Mouse (Mus musculus) liver, embryonic 14.5 days (tissue): Measurements from ENCODE around the gene Col16a1. TPM values are rescaled to one million over a fixed set of nuclear protein-coding genes. Genes with fewer than 3 reads are reported as not detected.

Source experiments
- ATAC-seq: fragments of 200-750 bp; cut with Nextera tagmentation; 2 replicates; pipeline ENCODE4 v1.8.0; 2017; ENCODE audit warnings: moderate number of reproducible peaks, mild to moderate bottlenecking, moderate library complexity; ENCODE audit not compliant: insufficient read depth
- DNase-seq, 3 experiments: peaks; one replicate each; pipeline ENCODE4 v3.0.0-alpha.2; 2012 to 2013; ENCODE audit warnings: low read depth in 3 of 3, low spot score in 3 of 3
- H3K27ac ChIP-seq: fragments of 300-500 bp; sonication (generic); 2 replicates; pipeline ENCODE4 v1.5.1; 2014; ENCODE audit warnings: moderate library complexity, mild to moderate bottlenecking, control low read depth, inconsistent platforms
- H3K27me3 ChIP-seq: fragments of 300-500 bp; sonication (generic); 2 replicates; pipeline ENCODE4 v1.6.1; 2014; ENCODE audit warnings: mild to moderate bottlenecking, low read length, moderate library complexity; ENCODE audit not compliant: control insufficient read depth, insufficient read depth
- H3K36me3 ChIP-seq: fragments of 300-500 bp; sonication (generic); replicated peaks from 2 replicates; pipeline ENCODE4 v1.6.1; 2014; ENCODE audit warnings: low read depth; ENCODE audit not compliant: control insufficient read depth, insufficient read depth
- H3K4me1 ChIP-seq, 2 experiments: fragments of 200-500 bp in 1 of 2; fragments of 300-500 bp in 1 of 2; sonication (generic) in 1 of 2; replicated peaks; 2 replicates each; pipeline ENCODE4 v1.6.1; 2012 to 2014; ENCODE audit warnings: antibody characterized with exemption in 1 of 2, inconsistent platforms in 1 of 2, low read length in 1 of 2; ENCODE audit not compliant: control insufficient read depth in 2 of 2, insufficient read depth in 2 of 2
- H3K4me2 ChIP-seq: fragments of 300-500 bp; sonication (generic); 2 replicates; pipeline ENCODE4 v1.6.1; 2014; ENCODE audit warnings: low read depth, mild to moderate bottlenecking, control low read depth, moderate library complexity
- H3K4me3 ChIP-seq, 2 experiments: fragments of 200-500 bp in 1 of 2; fragments of 300-500 bp in 1 of 2; sonication (generic) in 1 of 2; 2 replicates each; pipeline ENCODE4 v1.5.1; 2012 to 2014; ENCODE audit warnings: low read depth in 2 of 2, low read length in 2 of 2, mild to moderate bottlenecking in 2 of 2, control low read depth in 1 of 2, inconsistent platforms in 1 of 2, moderate library complexity in 1 of 2; ENCODE audit not compliant: insufficient read depth in 1 of 2
- H3K9ac ChIP-seq: fragments of 300-500 bp; sonication (generic); replicated peaks from 2 replicates; pipeline ENCODE4 v1.6.1; 2014; ENCODE audit warnings: mild to moderate bottlenecking, control low read depth, moderate library complexity
- H3K9me3 ChIP-seq: fragments of 300-500 bp; sonication (generic); 2 replicates; pipeline ENCODE4 v1.6.1; 2016; ENCODE audit warnings: low read length, mixed read lengths; ENCODE audit not compliant: control insufficient read depth
- CTCF ChIP-seq: IDR thresholded peaks from 2 replicates; pipeline ENCODE4 v1.5.1; 2016; ENCODE audit warnings: antibody characterized with exemption, low read depth, control low read depth
- EP300 ChIP-seq: IDR thresholded peaks from 2 replicates; pipeline ENCODE4 v1.6.1; 2016; ENCODE audit warnings: antibody characterized with exemption, low read depth
- WGBS: fragments of 180-500 bp; shearing (Covaris S2); extraction: QIAGEN DNeasy Blood & Tissue Kit; methylation state at CpG from one replicate; pipeline ENCODE4 v1.1.7; 2014; ENCODE audit not compliant: insufficient replicate concordance; 5-methylcytosine and 5-hydroxymethylcytosine counted together
- polyA plus RNA-seq, 2 experiments: library from polyadenylated mRNA; depleted of rRNA in 1 of 2; stranded (reverse) in 1 of 2; unstranded in 1 of 2; fragments of >200 nt; fragmentation: Nextera tagmentation in 1 of 2; extraction: Ambion mirVana in 1 of 2; gene quantifications; 2 replicates each; pipeline versions ENCODE4 v1.2.1 to v1.2.3; 2012 to 2014

The Col16a1 gene
- polyA plus RNA-seq, 2 experiments = 1.5 to 3.0 TPM

DNA sequence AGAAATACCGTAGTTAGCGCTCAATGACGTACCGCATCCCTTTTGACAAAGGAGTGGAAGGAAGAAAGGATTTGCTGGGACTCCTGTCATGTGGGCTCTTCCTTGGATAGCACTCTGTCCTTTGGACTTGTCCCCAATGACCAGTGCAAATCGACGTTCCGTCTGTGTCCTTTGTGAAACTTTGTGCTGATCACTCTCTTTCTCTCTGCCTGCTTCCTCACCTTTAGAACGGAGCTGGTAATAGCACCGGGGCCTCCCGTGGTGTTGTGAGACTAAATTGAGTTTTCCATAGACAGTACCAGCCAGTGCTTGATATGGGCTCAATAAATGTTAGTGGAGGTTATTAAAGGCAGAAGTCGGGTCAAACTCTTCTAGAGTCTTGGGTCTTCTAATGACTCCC is 6.6 kb upstream of the Col16a1 start:
- DNase-seq (no peak), ATAC-seq (no peak)
- H3K4me2 ChIP-seq = no peak overlapping the region
- 72% methylated on average over 11 of the region's 11 CpGs for WGBS
- TF ChIP-seq EP300 (no peak), CTCF (no peak)
- H3K4me1 ChIP-seq = no peaks in the 10 kb centered on the region
- H3K4me3 ChIP-seq = no peak overlapping the region
- H3K9me3 ChIP-seq = no peaks in the 10 kb centered on the region
- no peaks in the 10 kb centered on the region for H3K36me3 ChIP-seq
- H3K9ac ChIP-seq = no peak overlapping the region
- H3K27me3 ChIP-seq = no peaks in the 10 kb centered on the region
- no peak overlapping the region for H3K27ac ChIP-seq

DNA sequence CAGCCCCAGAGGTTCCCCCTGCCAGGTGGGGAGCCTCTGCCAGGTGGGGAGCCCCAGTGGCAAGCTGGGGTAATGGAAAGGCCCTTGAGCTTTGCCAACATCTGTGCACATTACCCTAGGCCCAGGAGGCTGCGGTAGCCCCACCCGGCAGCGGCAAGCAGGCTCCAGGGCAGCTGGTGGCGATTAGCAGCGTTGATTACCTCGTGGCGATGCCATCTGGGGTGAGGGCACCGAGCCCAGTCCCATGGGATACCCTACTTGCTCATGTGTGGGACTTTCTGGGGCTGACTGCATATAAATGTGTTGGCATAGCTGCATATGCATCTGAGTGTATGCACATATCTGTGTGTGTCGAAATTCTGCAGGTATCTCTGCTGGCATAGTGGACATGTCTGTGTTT is 3.4 kb upstream of the Col16a1 start:
- no peak for ATAC-seq

DNA sequence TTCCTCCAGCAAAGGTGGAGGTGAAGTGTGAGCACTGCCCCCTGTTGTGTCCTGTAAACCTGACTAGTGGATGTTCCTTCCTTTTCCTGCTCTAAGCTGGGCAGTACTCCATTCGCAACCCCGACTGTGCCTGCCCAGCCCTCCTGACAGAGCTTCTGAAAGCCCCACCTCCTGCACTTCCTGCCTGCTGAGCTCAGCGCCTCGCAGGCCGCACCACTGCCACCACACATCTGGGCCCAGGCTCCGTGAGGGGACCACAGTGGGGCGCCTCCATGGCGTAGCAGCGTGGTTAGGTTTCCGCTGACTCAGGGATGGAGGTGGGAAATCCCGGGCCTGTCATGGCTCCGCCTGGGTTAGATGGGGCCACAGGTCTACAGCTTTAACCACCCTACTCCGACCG is 2.0 kb upstream of the Col16a1 start:
- 5% methylated on average over 14 of the region's 14 CpGs for WGBS
- no peaks in the 10 kb centered on the region for H3K9me3 ChIP-seq
- H3K27ac ChIP-seq = no peak overlapping the region
- H3K4me1 ChIP-seq = no peaks in the 10 kb centered on the region
- no peak overlapping the region for H3K4me2 ChIP-seq
- no peak overlapping the region for H3K4me3 ChIP-seq
- H3K36me3 ChIP-seq = no peaks in the 10 kb centered on the region
- ATAC-seq (no peak), DNase-seq (no peak)
- peaks cover 6% of the 10 kb centered on the region for H3K27me3 ChIP-seq
- TF ChIP-seq CTCF (no peak), EP300 (no peak)
- no peak overlapping the region for H3K9ac ChIP-seq

More for the DNA sequence above, 3.4 kb upstream of the Col16a1 start:
- Histone ChIP-seq H3K36me3 (no peaks in the 10 kb centered on the region), H3K4me1 (no peaks in the 10 kb centered on the region), H3K9ac (no peak overlapping the region), H3K27me3 (peaks cover 6% of the 10 kb centered on the region), H3K4me2 (no peak overlapping the region), H3K9me3 (no peaks in the 10 kb centered on the region), H3K4me3 (no peak overlapping the region), H3K27ac (no peak overlapping the region)
- TF ChIP-seq EP300 = no peak
- TF ChIP-seq CTCF = no peak
- 68% methylated on average over 9 of the region's 9 CpGs for WGBS
- no peak for DNase-seq

DNA sequence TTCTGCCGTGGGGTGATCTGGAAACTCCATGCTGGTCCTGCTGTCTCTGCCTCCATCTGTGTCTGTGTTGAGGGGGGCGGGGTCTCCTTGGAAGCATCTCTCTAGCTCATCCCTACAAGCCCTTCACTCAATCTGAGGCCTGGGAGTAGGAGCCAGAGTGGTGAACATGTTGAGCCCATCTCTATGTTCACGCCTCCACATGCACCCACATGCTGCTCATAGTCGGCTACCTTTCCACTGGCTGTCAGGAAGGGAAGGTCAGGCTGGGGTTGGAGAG is 501 bp downstream of the Col16a1 start:
- Histone ChIP-seq H3K4me1 (no peaks in the 10 kb centered on the region), H3K9me3 (no peaks in the 10 kb centered on the region), H3K4me2 (no peak overlapping the region; the same call in 1 of the 2 replicates), H3K4me3 (no peak overlapping the region), H3K27ac (no peak overlapping the region), H3K27me3 (peaks cover 6% of the 10 kb centered on the region), H3K36me3 (no peaks in the 10 kb centered on the region), H3K9ac (no peak overlapping the region)
- no peak for TF ChIP-seq EP300
- TF ChIP-seq CTCF = no peak
- 42% methylated on average over 4 of the region's 4 CpGs for WGBS
- DNase-seq = no peak
- no peak for ATAC-seq

DNA sequence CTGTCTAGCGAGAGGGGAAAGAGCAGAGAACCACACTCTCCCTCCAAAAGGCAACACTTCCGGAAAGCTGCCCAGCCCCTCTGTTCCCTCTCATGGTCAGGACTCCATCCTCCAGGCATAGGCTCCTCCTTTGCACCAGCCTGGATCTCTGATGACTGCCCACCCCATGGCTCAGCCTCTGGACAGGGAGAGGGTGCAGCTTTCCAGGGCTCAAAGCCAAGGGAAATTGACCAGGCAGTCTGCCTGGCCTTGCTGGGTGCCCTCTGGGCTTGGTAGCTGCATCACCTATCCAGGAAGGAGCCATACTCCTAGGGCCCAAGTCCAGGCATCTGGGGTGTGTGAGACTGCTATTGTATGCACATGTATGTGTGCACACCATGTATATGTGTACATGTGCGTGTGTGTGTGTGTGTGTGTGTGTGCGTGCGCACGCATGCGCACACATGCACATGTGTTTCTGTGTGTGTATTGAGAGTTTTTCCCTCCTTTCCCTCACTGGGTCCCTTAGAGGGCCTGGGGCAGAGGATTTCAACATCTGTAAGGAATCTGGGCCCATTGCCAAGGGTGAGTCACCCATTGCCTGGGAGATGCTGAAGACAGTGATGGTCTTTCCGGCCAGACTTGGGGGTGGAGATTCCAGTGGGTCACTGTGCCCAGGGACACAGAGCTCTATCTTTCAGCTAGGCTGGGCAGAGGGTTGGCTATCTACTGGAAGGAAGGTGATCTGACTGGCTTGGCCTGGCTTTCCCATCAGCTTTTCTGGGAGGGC is 2.6 kb downstream of the Col16a1 start:
- no peak for ATAC-seq
- Histone ChIP-seq H3K4me2 (no peak overlapping the region), H3K27ac (no peak overlapping the region), H3K36me3 (no peaks in the 10 kb centered on the region), H3K4me1 (no peaks in the 10 kb centered on the region), H3K27me3 (peaks cover 6% of the 10 kb centered on the region), H3K9ac (no peak overlapping the region), H3K9me3 (no peaks in the 10 kb centered on the region), H3K4me3 (no peak overlapping the region)
- TF ChIP-seq CTCF (no peak), EP300 (no peak)
- no peak for DNase-seq
- 80% methylated on average over 8 of the region's 8 CpGs for WGBS
